Mouse (Mus musculus) testis, adult 2 months (tissue): ENCODE data around the gene Nckap1l. TPM values are rescaled to one million over a fixed set of nuclear protein-coding genes. Genes with fewer than 3 reads are reported as not detected.

Experiments
- H3K27ac ChIP-seq: fragments of 200-500 bp; 2 replicates; pipeline ENCODE4 v1.5.1; 2012; ENCODE audit warnings: low read depth, low read length; ENCODE audit not compliant: control insufficient read depth, insufficient read depth
- H3K27me3 ChIP-seq: fragments of 200-500 bp; 2 replicates; pipeline ENCODE4 v1.6.1; 2012; ENCODE audit warnings: mild to moderate bottlenecking, low read length, moderate library complexity; ENCODE audit not compliant: control insufficient read depth, insufficient read depth
- H3K36me3 ChIP-seq: fragments of 200-500 bp; 2 replicates; pipeline ENCODE4 v1.6.1; 2012; ENCODE audit warnings: mild to moderate bottlenecking, low read length; ENCODE audit not compliant: control insufficient read depth, insufficient read depth
- H3K4me1 ChIP-seq: fragments of 200-500 bp; 2 replicates; pipeline ENCODE4 v1.6.1; 2012; ENCODE audit warnings: low read length; ENCODE audit not compliant: control insufficient read depth, insufficient read depth
- H3K4me3 ChIP-seq: fragments of 200-500 bp; 2 replicates; pipeline ENCODE4 v1.5.1; 2012; ENCODE audit warnings: low read depth, mild to moderate bottlenecking, low read length, moderate library complexity, mixed read lengths; ENCODE audit not compliant: control insufficient read depth
- CTCF ChIP-seq: fragments of 200-500 bp; IDR thresholded peaks from 2 replicates; pipeline ENCODE4 v1.5.1; 2012; ENCODE audit warnings: low read depth, mild to moderate bottlenecking, inconsistent platforms, low read length, moderate library complexity; ENCODE audit not compliant: control insufficient read depth, insufficient read depth, insufficient replicate concordance
- POLR2A ChIP-seq: fragments of 200-500 bp; IDR thresholded peaks from 2 replicates; pipeline ENCODE4 v1.6.1; 2012; ENCODE audit warnings: low read depth, mild to moderate bottlenecking, inconsistent platforms, low read length, moderate library complexity; ENCODE audit not compliant: control insufficient read depth
- polyA plus RNA-seq: library from polyadenylated mRNA; depleted of rRNA; stranded (reverse); fragments of >200 nt; gene quantifications from 2 replicates; pipeline ENCODE4 v1.2.3, GENCODE M21; 2012

Gene Nckap1l
- polyA plus RNA-seq, 1 experiment = 61.5 TPM

DNA sequence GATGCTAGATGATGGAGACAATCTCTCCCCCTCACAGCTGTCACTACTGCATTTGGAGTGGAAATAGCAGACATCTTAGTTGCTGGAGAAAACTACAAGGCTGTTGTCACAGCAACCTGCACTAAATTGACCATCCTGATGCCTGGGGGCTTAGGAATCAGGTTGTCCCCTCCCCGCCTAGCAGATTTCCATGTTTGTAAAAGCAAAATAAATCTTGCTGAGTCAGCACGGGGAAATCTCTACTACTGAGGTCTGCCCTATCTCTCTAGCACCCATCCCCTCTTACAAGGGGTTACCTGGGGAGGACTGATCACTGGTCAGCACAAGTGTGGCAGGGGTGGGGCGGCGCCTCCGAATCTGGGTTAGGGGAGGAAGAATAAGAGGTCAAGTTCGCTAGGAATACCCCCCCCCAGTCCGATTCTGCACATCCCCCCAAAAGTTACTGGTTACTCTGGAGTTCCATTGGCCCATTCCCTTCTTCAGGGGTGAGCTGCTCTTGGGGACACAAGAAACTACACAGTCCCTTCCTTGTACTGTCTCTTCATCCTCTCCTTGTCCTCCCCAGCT, 80.5 kb downstream of the Nckap1l start:
- TF ChIP-seq CTCF (no peak), POLR2A (no peak)
- Histone ChIP-seq H3K36me3 (no peaks in the 10 kb centered on the region), H3K27ac (no peak overlapping the region), H3K27me3 (no peaks in the 10 kb centered on the region), H3K4me1 (peaks cover 6% of the 10 kb centered on the region; the same call in 1 of the 2 replicates), H3K4me3 (no peak overlapping the region)

DNA sequence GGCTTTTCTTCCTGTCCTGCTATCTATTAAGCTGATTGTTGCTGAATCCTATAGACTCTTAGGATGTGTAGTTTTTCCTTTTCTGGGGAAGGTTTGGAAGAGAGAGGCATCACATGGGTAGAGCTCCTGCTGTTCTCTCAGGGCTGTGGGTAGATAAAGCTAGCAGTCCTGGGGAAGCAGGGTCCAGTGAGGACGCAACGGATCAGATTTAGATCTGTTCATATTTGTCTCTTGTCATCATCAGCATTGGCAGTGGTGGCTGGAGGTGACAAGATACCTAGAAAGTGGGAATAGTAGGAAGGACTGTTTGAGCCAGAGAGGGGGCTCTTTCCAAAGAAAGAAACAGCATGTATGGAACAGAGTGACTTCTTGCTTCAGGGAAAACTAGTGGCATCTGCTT, 81.4 kb downstream of the Nckap1l start:
- no peaks in the 10 kb centered on the region for H3K27me3 ChIP-seq
- H3K4me1 ChIP-seq = peaks cover 6% of the 10 kb centered on the region; the same call in 1 of the 2 replicates

DNA sequence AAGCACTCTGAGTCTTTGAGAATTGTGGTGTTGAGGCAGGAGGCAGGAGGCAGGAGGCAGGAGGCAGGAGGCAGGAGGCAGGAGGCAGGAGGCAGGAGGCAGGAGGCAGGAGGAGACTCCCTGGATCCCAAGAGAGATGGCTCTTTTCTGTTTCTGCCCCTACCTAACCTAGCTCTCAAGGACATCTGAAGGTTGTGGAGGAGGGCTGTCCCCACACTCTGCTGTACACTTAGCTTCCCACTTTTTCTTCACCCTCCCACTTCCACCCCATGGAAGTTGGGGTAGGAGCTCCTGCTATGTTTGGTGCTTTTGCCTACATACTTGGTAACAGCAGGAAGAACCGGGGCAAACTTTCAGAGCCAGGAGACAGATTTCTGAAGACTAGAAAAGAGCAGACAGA, 82.2 kb downstream of the Nckap1l start:
- no peak overlapping the region for H3K4me3 ChIP-seq
- H3K4me1 ChIP-seq = peaks cover 6% of the 10 kb centered on the region; the same call in 1 of the 2 replicates
- no peaks in the 10 kb centered on the region for H3K36me3 ChIP-seq
- no peak overlapping the region for H3K27ac ChIP-seq
- TF ChIP-seq POLR2A (no peak), CTCF (no peak)
- no peaks in the 10 kb centered on the region for H3K27me3 ChIP-seq

More for the DNA sequence above, 81.4 kb downstream of the Nckap1l start:
- H3K27ac ChIP-seq = no peak overlapping the region
- no peak overlapping the region for H3K4me3 ChIP-seq
- TF ChIP-seq CTCF = no peak
- no peak for TF ChIP-seq POLR2A
- no peaks in the 10 kb centered on the region for H3K36me3 ChIP-seq

DNA sequence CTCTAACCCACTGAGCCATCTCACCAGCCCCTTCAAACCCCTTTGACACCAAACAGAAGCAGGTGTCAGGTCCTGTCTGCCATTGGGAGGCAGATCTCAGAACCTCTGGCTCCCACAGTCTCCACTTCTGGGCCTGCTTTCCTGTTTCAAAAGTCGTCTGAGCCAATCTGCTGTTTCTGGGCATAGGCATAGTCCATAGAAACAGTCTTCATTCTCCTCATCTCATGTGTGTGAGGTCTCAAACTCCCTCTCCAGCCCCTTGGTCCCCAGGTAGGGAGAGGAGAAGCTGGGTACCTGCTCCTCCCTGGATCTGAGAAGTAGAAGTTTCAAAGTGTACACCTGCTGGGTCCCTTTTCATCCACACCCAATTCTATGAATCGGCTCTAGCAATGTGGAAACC, 82.9 kb downstream of the Nckap1l start:
- H3K4me3 ChIP-seq = no peak overlapping the region
- no peak overlapping the region for H3K27ac ChIP-seq
- peaks cover 6% of the 10 kb centered on the region; the same call in 1 of the 2 replicates for H3K4me1 ChIP-seq
- TF ChIP-seq POLR2A (no peak), CTCF (no peak)
- no peaks in the 10 kb centered on the region for H3K27me3 ChIP-seq
- H3K36me3 ChIP-seq = no peaks in the 10 kb centered on the region

DNA sequence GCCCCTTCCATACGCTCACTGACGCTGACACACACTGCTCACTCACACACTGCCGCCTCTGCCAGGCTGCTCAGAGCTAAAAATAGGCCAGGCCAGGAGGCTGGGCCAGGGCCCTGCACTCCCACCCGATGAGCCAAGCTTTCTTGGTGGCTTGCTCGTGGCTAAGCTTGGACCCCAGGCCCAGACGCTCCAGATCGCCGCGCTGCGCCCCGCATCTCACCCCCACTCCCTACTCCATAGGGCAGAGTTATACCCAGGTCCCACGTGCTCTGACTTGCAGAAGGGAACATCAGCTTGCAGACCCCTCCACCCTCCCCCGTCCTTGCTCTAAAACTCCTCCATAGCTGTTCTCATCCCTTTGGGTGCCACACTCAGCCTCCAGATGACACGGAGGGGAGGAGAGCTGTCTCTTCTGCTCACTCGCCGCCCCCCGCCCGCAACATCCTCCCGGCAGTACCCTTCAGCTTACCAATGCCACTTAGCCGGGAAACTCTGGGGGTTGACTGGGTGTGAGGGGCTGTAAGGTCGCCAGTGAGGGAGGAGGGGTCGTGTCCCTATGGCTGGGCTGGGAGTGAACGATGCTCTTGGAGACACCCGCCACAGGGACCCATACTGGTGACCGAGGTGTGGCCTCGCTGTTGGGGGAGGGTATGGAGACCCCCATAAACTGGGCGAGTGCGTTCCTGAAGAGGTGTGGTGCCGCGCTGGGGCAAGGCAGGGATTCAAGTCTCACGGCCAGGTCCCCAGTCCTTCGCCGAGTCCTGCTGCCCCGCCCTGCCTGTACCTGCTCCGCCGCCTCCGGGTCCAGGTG, 83.6 kb downstream of the Nckap1l start:
- no peaks in the 10 kb centered on the region for H3K36me3 ChIP-seq
- no peak overlapping the region for H3K27ac ChIP-seq
- no peak for TF ChIP-seq CTCF
- no peak for TF ChIP-seq POLR2A
- peak overlapping the region; percentile 25 for H3K4me3 ChIP-seq
- no peaks in the 10 kb centered on the region for H3K27me3 ChIP-seq
- peaks cover 6% of the 10 kb centered on the region; the same call in 1 of the 2 replicates for H3K4me1 ChIP-seq

DNA sequence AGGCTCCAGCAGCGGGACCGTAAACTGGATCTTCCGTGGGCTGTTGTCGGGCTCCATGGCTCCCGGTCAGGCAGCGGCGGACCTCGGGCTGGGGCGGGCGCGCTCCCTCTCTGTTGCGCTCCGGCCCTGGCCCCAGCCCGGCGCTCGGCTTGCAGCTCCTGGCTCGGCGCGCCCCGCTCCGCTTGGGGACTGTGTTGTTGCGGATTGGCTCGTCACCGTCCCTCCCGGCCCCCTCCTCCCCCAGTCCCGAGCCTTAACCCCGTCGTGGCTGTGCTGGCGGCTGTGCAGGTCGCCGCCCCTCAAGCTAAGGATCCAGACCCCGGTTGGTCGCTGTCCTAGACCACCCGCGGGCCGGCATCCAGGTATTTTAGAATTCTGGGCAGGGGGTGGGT, 84.2 kb downstream of the Nckap1l start, which contains the start of gene Ppp1r1a:
Ppp1r1a (minus strand) TSS at position 182 of the 392 bp plus-strand sequence.
- no peaks in the 10 kb centered on the region for H3K36me3 ChIP-seq

DNA sequence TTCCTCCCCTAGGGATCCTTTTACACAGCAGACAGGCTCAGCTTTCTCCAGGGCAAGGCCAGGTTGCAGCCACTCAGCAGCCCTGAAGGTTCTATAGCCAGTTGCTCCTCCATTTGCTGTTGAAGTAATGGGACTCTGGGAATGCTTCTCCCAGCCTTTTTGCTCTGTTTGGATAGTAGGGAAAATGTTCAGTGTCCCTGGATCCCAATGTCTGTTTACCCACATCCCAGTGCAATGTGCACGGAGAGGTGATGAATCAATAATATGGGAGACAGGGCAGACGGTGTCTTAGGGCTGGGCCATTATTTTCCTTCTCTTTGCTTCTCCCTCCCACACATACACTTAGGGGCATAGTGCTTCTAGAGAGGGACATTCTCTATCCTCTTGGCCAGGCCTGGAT, 85.7 kb downstream of the Nckap1l start:
- TF ChIP-seq CTCF = no peak
- TF ChIP-seq POLR2A = no peak
- Histone ChIP-seq H3K36me3 (no peaks in the 10 kb centered on the region), H3K4me3 (no peak overlapping the region), H3K27ac (no peak overlapping the region), H3K4me1 (peaks cover 6% of the 10 kb centered on the region; the same call in 1 of the 2 replicates), H3K27me3 (no peaks in the 10 kb centered on the region)

More for the DNA sequence above, 84.2 kb downstream of the Nckap1l start, which contains the start of gene Ppp1r1a:
- H3K4me1 ChIP-seq = peaks cover 6% of the 10 kb centered on the region; the same call in 1 of the 2 replicates
- peak within 1 kb of the TSS; percentile 25 for H3K4me3 ChIP-seq
- H3K27ac ChIP-seq = no peak within 1 kb of the TSS
- no peak for TF ChIP-seq CTCF
- no peak for TF ChIP-seq POLR2A
- no peaks in the 10 kb centered on the region for H3K27me3 ChIP-seq
